Mouse (Mus musculus) lung, postnatal 10 days (tissue): ENCODE data around the gene Ap5z1.
A peak's percentile ranks its signal among the peaks of the same experiment; 100 is the strongest.

Experiments
- DNase-seq: peaks from one replicate; pipeline ENCODE4 v3.0.0; 2021

Ap5z1 gene

DNA sequence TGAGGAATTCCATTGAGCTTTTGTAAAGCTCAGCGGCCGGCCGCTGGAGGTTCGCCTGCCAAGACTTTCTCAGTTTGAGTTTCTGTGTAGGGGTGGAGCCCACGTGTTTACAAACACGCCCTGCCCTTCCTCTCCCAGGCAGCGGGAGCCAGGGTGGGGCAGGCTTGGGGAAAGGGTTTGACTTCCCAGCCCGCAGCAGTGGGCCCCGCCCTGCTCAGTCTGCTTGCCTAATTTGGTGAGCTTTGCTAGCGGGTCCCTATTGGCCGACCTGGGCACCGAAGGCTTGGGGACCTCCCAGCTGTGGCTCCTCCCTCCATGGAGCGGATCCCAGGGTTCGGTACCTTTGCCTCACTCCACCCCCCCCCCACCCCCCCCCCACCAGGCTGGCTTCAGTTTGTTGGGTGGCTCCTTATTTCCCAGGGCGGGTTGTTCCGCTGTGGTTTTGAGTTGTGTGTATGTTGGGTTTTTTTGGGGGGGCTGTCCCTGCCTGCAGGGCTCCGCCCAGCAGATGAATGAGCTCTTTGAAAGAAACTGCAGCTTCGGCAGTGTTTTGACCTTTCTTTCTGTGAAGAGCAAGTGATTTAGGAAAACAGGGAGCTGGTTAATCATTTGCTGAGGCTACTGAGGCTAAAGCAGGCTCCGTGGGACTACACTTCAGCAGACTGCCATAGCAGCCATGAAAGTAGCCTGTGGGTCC is 23.1 kb upstream of the Ap5z1 start:
- peak; percentile 99 for DNase-seq

DNA sequence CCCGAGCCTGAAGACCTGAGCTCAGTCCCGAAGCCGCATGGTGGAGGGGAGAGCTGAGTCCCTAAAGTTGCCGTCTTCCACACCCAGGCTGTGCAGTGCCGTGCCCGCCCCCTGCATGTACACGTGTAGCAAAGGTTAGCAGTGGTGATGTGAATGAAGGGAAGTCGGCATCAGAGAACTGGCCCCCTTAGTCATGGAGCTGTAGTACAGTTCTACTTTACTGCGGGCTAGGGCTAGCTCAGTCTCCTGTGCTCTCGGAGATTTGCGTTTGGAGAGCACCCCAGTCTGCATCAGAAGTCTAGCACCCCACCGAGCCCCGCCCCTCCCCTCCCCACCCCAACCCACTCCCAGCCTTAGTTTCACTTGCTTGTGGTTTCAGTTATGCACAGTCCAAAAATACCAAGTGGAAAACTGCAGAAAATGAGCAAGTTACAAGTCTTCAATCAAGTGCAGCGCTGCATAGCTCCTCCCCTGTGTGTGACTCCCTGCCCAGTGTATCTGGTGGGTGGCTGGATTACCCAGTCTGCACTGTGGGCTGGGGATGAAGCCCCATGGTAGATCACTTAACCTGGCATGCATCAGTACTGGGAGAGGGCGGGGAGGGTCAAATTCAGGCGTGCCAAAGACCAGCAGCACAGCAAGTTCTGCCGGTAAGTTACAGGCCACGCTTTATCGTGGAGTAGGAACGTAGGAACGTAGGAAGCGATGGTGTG is 22.3 kb upstream of the Ap5z1 start:
- no peak for DNase-seq

DNA sequence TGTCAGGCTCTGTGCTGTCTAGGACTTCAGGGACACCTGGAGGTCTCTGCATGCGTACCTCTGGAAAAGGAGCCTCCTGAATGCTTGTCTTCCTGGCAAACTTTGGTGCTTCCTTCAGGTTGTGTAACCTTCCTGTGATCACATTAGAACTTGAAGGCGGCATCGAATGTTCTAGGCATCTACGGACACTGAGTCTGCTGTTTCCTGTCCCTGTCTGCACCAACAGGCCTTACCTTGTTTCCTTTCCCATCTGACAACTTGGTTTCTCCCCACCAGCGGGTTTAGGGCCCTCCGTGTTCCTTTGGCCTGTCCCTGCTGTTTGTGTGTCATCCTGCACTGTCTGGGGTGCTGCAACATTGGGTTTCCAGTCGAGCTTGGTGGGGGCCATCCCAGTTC is 21.7 kb upstream of the Ap5z1 start:
- DNase-seq: no peak

DNA sequence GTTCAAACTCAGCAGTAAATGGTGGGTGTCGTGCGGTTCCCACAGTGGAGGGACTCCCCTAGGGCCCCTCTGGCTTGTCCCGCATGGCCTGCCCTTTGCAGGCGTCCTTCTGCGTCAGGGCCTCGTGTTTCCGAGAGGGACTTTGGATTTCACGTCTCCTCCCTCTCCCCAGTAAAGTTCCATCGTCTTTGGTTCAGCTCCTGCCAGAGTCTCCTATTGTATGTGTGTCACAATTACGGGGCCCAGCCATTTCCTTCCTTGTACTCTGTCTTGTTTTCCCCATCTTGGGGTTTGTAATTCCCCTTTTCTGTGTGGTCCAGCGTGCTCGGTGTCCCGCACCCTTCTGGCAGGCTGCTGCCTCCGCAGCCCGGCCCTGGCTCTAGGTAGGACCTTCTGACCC is 20.2 kb upstream of the Ap5z1 start:
- DNase-seq: no peak

DNA sequence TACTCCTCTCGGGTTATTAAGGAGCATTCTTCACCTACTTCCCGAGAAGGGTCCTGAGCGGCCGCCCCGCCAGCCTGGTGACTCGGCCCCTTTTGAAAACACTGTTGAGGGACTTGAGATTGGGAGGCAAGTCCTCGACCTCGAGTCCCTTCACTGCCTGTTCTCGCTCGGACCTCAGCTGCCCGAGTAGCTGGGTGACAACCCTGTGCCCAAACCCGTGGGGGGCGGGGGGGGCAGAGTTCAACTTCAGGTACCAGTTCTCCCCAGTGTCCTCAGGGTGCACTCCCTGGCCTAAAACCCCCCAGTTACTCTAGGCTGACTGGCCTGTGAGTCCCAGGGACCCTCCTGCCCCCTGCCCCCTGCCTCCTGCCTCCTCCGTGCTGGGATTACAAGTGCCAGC is 19.8 kb upstream of the Ap5z1 start:
- DNase-seq: no peak

DNA sequence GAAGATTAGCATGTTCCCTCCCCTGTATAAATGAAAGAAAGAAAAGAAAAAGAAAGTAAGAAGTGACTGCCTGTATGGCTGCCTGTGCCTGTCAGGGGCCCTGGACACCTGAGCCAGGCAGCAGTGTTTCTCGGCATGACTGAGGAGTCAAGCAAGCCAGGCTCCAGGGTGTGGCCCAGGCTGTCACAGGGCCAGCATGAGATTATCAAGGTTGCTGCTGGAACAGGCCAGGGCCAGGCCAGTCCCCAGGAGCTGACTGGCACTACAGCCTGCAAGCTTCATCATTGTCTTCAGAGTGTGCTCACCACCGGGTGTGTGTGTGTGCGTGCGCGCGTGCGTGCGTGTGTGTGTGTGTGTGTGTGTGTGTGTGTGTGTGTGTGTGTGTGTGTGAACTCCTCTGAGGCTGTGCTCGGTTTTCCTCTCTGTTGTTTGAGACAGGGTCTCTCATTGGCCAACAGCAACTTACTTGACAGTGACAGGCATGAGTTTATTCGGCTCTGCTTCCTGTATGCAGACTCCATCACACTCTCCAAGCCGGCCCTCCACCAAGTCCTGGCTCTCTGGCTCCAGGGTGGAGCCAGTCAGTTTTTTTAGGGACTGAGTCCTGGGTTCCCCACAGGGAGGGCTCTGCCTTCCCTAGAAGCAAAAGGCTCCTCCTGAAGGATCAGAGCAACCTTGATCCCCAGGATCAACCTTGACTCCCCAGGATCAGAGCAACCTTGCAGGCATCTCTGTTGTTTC is 18.8 kb upstream of the Ap5z1 start:
- DNase-seq: no peak

DNA sequence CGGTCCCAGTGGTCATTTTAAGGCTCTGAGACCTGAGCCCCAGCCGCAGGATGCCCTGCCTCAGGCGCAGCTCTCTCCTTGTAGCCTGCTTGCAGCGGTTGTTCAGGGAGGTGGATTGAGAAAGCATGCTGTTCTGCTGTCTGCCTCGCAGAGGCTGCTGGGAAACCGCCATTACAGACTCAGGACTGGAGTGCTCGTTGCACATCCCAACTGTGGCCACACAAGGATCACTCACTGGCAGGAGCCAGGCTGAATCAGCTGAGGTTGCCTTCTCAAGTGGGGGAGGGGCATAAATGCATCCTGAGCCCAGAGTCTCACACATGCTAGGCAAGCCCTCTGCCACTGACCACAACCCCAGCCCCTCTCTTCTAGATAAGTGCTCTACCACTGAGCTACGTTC is 18.0 kb upstream of the Ap5z1 start:
- DNase-seq: no peak

DNA sequence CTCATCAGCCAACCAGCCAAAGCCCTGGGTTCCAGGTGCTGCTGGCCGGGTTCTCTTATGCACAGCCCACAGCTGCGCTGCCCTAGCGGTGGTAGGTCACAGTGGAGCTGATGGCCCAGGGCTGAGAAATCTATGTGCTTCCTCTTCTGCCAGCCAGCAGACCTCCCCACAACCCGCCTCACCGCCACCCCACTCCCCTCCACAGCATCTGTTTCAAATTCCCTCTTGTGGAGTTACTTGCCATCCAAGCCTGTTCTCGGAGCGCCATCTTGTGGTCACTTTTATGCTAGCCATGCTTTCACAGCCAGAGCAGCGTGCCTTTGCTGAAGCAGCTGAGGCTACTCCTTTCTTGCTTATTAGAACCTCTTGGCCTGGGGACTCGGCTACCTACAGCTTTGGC is 15.7 kb upstream of the Ap5z1 start:
- peak; percentile 94 for DNase-seq

DNA sequence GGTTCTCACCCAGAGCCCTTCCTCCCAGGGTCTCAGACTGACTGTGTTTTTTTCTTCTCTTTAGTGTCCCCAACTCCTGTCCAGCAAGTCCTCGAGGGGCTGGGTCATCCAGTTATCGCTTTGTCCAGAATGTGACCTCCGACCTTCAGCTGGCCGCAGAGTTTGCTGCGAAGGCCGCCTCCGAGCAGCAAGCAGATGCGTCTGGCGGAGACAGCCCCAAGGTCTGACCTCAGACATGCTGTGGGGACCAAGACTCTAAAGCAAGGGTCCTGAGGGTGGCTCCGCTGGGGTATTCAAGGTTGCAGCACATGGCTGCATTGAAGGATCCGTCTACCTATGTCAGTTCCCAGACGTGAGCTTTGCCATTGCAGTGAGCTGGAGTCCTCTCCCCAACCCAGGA is 15.1 kb upstream of the Ap5z1 start:
- no peak for DNase-seq

DNA sequence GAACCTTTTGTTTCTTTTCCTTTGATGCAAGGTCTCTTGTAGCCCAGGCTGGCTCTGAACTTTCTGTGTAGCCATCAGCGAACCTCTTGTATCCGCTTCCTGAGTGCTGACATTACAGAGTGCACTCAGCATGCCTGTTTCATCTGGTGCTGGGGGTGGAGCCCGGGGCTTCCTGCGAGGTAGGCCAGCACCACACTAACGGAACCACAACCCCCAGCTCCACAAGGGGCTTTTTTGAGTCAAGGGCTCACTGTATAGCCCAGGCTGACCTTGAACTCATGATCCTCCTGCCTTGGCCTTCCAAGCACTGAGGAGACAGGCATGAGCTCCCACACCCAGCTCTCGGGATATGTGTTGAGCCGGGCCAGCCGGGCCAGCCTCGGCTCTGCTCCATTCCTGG is 12.9 kb upstream of the Ap5z1 start:
- no peak for DNase-seq

DNA sequence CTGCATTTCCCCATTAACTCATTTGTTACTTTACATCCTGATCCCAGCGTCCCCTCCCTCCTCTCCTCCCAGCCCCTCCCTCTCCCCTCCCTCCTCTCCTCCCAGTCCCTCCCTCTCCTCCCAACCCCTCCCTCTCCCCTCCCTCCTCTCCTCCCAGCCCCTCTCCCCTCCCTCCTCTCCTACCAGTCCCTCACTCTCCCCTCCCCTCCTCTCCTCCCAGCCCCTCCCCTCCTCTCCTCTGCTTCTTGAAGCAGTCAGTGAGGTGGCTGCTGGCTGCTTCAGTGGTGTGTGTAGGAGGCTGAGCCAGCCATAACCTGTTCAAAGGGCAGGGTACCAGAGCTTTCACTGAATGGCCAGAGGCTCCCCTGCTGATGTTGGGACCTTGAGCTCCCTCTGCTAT is 12.0 kb upstream of the Ap5z1 start:
- DNase-seq: no peak

DNA sequence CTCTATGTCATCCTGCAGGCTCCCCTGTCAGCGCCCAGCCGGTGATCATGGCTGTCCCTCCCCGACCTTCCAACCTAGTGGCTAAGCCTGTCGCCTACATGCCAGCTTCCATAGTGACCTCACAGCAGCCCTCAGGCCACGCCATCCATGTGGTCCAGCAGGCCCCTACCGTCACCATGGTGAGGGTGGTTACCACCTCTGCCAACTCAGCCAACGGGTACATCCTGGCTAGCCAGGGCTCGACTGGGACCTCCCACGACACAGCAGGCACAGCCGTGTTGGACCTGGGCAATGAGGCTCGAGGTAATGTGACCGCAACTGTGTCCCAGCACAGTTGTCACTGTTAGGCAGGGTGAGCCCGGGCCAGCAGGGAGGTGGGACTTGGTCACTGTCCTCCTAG is 10.0 kb upstream of the Ap5z1 start:
- no peak for DNase-seq

DNA sequence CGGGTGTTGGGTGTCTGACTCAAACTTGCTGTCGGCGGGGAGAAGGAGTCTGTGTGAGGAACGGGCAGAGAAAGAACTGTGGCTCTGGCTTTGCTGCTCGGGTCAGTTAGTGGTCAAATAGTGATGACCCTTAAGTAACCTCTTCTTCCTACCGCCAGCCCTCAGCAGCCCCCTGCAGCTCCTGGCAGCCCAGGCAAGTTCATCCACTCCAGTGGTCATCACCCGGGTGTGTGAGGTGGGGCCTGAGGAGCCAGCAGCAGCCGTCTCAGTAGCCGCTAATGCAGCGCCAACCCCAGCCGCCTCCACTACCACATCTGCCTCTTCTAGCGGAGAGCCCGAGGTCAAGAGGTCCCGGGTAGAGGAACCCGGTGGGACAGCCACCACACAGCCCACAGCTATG is 7.4 kb upstream of the Ap5z1 start:
- DNase-seq: no peak

DNA sequence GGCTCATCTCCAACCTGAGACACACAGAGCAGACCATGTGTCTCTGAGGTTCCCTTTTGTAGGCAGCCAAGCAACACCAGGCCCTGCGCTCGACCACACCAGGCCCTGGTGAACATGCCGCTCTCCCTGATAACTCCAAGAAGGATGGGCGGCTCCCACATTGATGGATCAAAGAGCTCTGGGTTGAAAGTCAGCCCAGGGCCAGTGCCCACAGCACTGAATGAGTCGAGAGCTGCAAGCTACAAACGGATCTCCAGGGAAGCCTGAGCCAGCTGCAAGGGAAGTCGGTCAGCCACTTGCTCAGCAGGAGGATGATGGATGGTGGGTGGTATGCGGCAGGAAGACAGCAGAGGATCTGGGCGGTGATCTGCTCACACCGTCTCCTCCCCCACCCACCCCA is 6.4 kb upstream of the Ap5z1 start:
- DNase-seq: peak; percentile 48

DNA sequence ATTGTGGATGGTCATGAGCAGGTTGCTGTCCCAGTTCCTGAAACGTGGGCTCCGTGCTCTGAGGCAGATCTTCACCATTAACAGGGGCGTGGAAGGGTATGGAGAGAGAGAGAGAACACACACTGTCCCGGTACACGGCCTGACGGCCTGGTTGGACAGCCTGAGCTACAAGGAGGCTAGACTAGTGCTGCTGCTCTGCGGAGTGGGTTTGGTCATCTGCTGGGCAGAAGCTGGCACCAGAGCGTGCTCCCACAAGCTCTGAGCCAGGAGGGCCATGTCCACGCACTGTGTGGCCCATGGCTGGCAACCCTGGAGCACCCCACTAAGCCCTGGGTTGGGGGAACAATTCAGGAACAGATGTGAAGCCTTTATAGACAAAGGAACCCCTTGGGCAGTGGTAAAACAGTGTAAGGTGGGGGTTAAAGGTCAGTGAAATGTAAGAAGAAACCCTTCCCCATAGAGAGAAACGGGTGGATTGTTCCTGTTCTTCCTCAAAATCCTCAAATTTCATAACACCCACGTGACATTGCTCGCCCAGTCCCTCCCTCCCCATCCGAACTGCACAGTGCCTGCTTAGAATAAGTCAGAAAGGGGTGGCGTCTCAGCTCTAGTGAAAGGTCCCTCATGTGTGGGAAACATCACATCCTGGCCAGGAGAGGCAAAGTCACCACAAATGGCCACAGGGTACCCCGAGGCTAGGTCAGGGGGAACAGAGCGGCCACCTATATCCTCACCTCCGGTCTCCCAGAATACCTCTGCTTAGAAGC is 4.8 kb upstream of the Ap5z1 start:
- DNase-seq: no peak

DNA sequence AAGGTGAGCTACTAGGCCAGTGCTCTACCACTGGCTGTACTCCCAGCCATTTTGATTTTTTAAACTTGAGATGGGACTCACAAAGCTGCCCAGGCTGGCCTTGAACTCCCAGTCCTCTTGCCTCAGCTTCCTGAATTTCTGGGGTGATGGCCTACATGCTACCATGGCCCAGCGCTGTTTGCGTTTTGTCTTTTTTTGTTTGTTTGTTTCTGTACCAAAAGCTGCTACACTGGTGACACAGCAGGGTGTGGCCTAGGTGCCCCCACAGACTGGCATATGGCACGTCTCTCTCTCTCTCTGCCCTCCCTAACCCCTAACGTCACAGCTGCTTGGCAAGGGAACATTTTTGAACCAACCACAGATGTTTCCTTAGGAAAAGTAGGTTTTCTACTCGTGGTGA is 3.9 kb upstream of the Ap5z1 start:
- no peak for DNase-seq

DNA sequence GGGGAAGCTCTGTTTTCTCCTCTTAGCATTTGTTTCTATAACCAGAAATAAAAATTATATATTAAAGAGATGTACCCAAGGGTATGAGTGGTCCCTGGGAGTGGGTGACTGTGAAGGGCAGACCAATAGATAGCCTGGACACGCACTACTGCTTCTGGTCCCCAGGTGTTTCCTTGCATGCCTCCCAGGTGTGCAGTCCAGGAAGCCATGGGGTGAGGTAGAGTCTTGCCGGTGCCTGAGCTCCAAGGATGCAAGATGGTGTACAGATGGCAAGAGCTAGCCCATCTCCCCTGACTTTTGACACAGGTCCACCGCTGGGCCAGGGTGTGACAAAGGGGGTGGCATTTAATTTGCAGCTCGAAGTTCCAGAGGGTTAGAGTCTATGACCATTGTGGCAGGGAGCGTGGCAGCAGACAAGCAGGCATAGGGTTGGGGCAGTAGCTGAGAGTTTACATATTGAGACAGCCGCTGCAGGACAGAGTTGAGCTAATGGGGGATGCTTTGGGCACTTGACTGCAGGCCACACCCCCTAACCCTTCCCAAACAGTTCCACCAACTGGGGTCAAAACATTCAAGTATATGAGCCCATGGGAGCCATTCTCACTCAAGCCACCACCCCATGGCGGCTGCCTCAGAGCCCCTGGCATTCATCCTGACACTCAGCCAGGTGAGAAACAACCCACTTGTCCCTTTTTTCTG is 1.7 kb upstream of the Ap5z1 start:
- DNase-seq: no peak

DNA sequence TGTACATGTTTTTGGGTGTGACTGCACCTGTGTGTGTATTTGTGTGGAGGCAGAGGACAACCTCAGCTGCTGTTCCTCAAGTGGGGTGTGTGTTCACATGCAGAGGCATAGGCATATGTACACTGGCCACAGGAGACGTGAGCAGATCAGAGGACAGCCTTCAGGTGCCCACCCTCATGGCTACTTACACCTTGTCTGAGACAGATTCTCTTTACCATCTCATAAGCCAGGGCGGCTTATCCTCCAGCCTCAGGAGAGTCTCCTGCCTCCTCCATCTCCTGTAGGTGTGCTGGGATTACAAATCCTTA is 1.1 kb upstream of the Ap5z1 start:
- DNase-seq: no peak

DNA sequence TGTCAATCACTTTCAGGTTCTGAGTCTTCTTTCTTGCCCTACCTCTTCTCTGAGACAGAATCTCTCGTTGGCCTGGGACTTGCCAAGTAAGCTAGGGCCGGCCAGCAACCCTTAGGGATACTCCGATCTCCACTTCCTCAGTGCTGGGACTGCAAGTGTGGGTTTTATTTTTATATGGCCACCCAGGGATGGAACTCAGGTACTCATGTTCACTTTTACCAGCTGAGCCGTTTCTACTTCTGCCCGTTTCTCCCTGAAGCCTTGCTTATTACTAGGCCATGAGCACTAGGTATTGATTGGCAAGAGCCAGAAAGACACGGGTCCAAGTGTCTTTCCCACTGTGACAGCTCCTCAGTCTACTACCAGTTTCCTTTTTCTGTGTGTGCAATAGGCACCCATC is 733 bp upstream of the Ap5z1 start:
- no peak for DNase-seq

DNA sequence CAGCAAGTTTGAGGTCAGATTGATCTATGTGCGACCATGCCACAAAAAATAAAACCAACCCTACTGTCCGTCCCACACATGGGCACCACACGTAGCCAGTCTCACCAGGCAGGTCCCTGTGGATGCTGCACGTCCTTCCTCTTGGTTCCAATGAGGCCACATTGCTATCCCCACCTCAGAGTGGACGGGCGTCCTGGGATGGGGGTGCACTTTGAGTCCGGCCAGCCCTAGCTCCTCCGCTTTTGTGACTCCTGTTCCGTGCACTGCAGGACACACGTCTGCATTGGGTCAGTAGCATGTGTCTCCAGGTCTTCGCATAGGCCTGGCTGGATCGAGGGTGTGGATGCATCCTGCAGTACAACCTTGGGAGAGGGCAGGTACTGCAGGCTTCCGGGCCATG is 4.6 kb downstream of the Ap5z1 start:
- no peak for DNase-seq

DNA sequence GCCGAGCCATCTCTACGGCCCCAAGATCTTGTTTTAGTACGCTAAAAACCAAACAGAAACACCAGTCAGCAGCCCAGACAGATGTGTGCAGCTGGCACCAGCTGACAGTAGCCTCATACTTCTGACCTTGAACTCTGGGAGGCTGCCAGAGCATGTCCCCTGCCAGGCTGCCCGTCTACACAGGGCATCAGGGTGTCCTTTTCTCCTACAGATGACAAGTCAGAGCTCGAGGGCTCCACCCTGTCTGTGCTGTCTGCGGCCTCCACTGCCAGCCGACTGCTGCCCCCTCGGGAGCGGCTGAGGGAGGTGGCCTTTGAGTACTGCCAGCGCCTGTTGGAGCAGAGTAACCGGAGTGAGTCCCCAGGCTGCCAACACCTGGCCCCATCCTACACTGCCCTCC is 6.1 kb downstream of the Ap5z1 start:
- no peak for DNase-seq

DNA sequence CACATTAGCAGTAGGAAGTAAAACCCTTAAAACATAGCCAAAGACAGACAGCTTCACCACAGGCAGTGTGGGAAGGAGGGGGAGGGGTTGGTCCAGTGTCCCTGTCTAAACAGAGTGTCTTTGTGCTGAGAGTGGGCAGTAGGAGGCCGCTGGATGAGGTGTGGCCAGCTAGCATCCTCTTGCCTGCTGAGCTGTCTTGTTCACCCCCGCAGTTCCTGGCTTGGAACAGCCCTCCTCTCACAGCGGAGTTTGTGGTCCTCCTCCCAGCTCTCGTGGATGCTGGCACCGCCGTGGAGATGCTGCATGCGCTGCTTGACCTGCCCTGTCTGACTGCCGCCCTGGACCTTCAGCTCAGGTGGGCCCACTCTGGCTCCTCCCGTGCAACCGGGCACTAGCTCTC is 10.0 kb downstream of the Ap5z1 start:
- DNase-seq: no peak

DNA sequence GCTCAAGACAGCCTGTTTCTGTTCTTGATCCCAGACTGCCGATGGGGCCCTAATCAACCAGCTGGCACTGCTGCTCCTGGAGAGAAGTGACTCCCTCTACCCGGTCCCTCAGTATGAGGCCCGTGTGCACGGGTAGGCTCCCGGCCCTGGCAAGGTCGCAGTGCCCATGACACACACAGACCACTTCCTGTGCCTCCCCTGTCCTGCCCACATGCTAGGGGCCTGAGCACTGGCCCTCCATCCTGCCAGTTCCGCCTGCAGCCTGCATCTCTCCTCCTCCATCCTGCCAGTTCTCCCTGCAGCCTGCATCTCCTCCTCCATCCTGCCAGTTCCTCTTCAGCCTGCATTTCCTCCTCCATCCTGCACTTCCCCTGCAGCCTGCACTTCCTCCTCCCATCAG is 11.9 kb downstream of the Ap5z1 start:
- DNase-seq: no peak
